Mouse (Mus musculus) erythroblast, embryonic 14.5 days (primary cell): ENCODE results near the gene Galt.

Source experiments
- GATA1 ChIP-seq: IDR thresholded peaks from 2 replicates; pipeline ENCODE4 v1.6.1; 2012; ENCODE audit warnings: low read length, inconsistent platforms, mixed read lengths
- TAL1 ChIP-seq: IDR thresholded peaks from 3 replicates; pipeline ENCODE4 v1.6.1; 2012; ENCODE audit warnings: low read length, inconsistent platforms, mixed read lengths

- TF ChIP-seq GATA1 (no peak), TAL1 (no peak)
These were observed 43.2 kb upstream of the Galt start for GRCm38 (mm10) chr4:41711705-41712375.
